20 mouse cellular contexts compared by ENCODE assay signal in genomic region chr2:178342597-178342996, GRCm38 (mm10).
DNase-seq lines count a peak whose midpoint lies in the region; ATAC-seq and TF ChIP-seq lines count a peak whose summit lies in the region.
"Had no signal": no experiment of that assay in that cellular context is flagged by ENCODE, and none has a peak within 500 bp of the region (broad histone marks: within the 10 kb centered on the region; RNA-seq: fewer than 3 reads in every experiment).

No protein-coding gene starts in this region.

- no peak for DNase-seq in forebrain, embryonic 10.5 days (ENCODE audit: extremely low spot score, low spot score)
- DNase-seq in ovary, postnatal 14 days (ENCODE audit: low spot score) = no peak
- DNase-seq: adrenal gland, adult 2 months; adrenal gland, postnatal 10 days; adrenal gland, postnatal 25 days; cerebellum, adult 11 months; cerebellum, adult 18-20 months; cerebellum, adult 8-10 months; cerebellum, adult 9-11 months; cerebellum, postnatal 14 days; cerebellum, postnatal 36 days; embryo, embryonic 11 days had no signal

- WGBS in intestine, embryonic 15.5 days = 31% methylated on average over 4 of the region's 4 CpGs
- 18% methylated on average over 4 of the region's 4 CpGs for WGBS in intestine, postnatal 0 days
- WGBS in forebrain, embryonic 10.5 days = 83% methylated on average over 4 of the region's 4 CpGs
- WGBS in hindbrain, embryonic 16.5 days = 83% methylated on average over 4 of the region's 4 CpGs

- no peak for TF ChIP-seq CTCF in intestine, postnatal 0 days (IDR thresholded peaks at IDR 0.05; ENCODE audit: low read depth)

- H3K4me2 ChIP-seq in intestine, embryonic 15.5 days (replicated peaks) = 0 out of 2 replicates have a peak overlapping the region, but pooled peaks have one; percentile 1
- H3K4me2 ChIP-seq in intestine, postnatal 0 days (replicated peaks; ENCODE audit: low read depth) = peak overlapping the region; percentile 33; the same call in 1 of the 2 replicates
- no peak overlapping the region for H3K4me2 ChIP-seq in hindbrain, embryonic 16.5 days (ENCODE audit: low read length)
- H3K4me2 ChIP-seq: embryonic facial prominence, embryonic 13.5 days; embryonic facial prominence, embryonic 15.5 days; forebrain, embryonic 12.5 days had no signal

- no peak overlapping the region for H3K9ac ChIP-seq in intestine, embryonic 15.5 days
- H3K9ac ChIP-seq in intestine, postnatal 0 days (ENCODE audit: low read depth, low read length) = no peak overlapping the region
- H3K9ac ChIP-seq in hindbrain, embryonic 16.5 days (ENCODE audit: low read depth, low read length) = no peak overlapping the region
- H3K9ac ChIP-seq: embryonic facial prominence, embryonic 13.5 days; embryonic facial prominence, embryonic 15.5 days; forebrain, embryonic 12.5 days had no signal

- H3K9me3 ChIP-seq in intestine, embryonic 15.5 days = no peaks in the 10 kb centered on the region
- no peaks in the 10 kb centered on the region for H3K9me3 ChIP-seq in intestine, postnatal 0 days (ENCODE audit: control insufficient read depth)
- no peaks in the 10 kb centered on the region for H3K9me3 ChIP-seq in forebrain, embryonic 10.5 days
- no peaks in the 10 kb centered on the region for H3K9me3 ChIP-seq in hindbrain, embryonic 16.5 days (ENCODE audit: control insufficient read depth, low read length)
- H3K9me3 ChIP-seq: embryonic facial prominence, embryonic 13.5 days; embryonic facial prominence, embryonic 15.5 days; forebrain, embryonic 12.5 days had no signal

- H3K4me3 ChIP-seq in intestine, embryonic 15.5 days (replicated peaks) = no peak overlapping the region
- H3K4me3 ChIP-seq in intestine, postnatal 0 days (ENCODE audit: low read depth, low read length) = no peak overlapping the region
- H3K4me3 ChIP-seq in forebrain, embryonic 10.5 days = no peak overlapping the region
- H3K4me3 ChIP-seq in hindbrain, embryonic 16.5 days (ENCODE audit: low read length) = no peak overlapping the region
- H3K4me3 ChIP-seq: embryonic facial prominence, embryonic 13.5 days; embryonic facial prominence, embryonic 15.5 days; forebrain, embryonic 12.5 days had no signal

- H3K27ac ChIP-seq in intestine, embryonic 15.5 days = no peak overlapping the region
- H3K27ac ChIP-seq in intestine, postnatal 0 days (ENCODE audit: low read depth, low read length) = 0 out of 2 replicates have a peak overlapping the region, but pooled peaks have one; percentile 36
- no peak overlapping the region for H3K27ac ChIP-seq in forebrain, embryonic 10.5 days
- no peak overlapping the region for H3K27ac ChIP-seq in hindbrain, embryonic 16.5 days (ENCODE audit: low read depth, low read length)
- H3K27ac ChIP-seq: embryonic facial prominence, embryonic 13.5 days; embryonic facial prominence, embryonic 15.5 days; forebrain, embryonic 12.5 days had no signal

- ATAC-seq in intestine, embryonic 15.5 days = peak; percentile 89
- ATAC-seq in intestine, postnatal 0 days = peak; percentile 93
- ATAC-seq in hindbrain, embryonic 16.5 days = no peak
- ATAC-seq: forebrain, embryonic 14.5 days; forebrain, embryonic 16.5 days had no signal

- H3K36me3 ChIP-seq in intestine, embryonic 15.5 days = no peaks in the 10 kb centered on the region
- H3K36me3 ChIP-seq in intestine, postnatal 0 days (ENCODE audit: control insufficient read depth, insufficient read depth) = no peaks in the 10 kb centered on the region
- no peaks in the 10 kb centered on the region for H3K36me3 ChIP-seq in forebrain, embryonic 10.5 days (replicated peaks)
- no peaks in the 10 kb centered on the region for H3K36me3 ChIP-seq in hindbrain, embryonic 16.5 days (ENCODE audit: control insufficient read depth, insufficient read depth, low read length)
- H3K36me3 ChIP-seq: embryonic facial prominence, embryonic 13.5 days; embryonic facial prominence, embryonic 15.5 days; forebrain, embryonic 12.5 days had no signal

- H3K27me3 ChIP-seq in intestine, embryonic 15.5 days (replicated peaks) = no peaks in the 10 kb centered on the region
- H3K27me3 ChIP-seq in intestine, postnatal 0 days (replicated peaks; ENCODE audit: control insufficient read depth, insufficient read depth, low read length) = no peaks in the 10 kb centered on the region
- no peaks in the 10 kb centered on the region for H3K27me3 ChIP-seq in forebrain, embryonic 10.5 days (ENCODE audit: poor library complexity, severe bottlenecking)
- H3K27me3 ChIP-seq in hindbrain, embryonic 16.5 days (replicated peaks; ENCODE audit: control insufficient read depth, insufficient read depth, low read length) = no peaks in the 10 kb centered on the region
- H3K27me3 ChIP-seq: embryonic facial prominence, embryonic 13.5 days; embryonic facial prominence, embryonic 15.5 days; forebrain, embryonic 12.5 days had no signal

- no peaks in the 10 kb centered on the region for H3K4me1 ChIP-seq in intestine, embryonic 15.5 days (replicated peaks)
- H3K4me1 ChIP-seq in intestine, postnatal 0 days (replicated peaks; ENCODE audit: control insufficient read depth, insufficient read depth, low read length) = no peaks in the 10 kb centered on the region
- no peaks in the 10 kb centered on the region for H3K4me1 ChIP-seq in forebrain, embryonic 10.5 days
- no peaks in the 10 kb centered on the region for H3K4me1 ChIP-seq in hindbrain, embryonic 16.5 days (ENCODE audit: control insufficient read depth, insufficient read depth, low read depth, low read length)
- H3K4me1 ChIP-seq: embryonic facial prominence, embryonic 13.5 days; embryonic facial prominence, embryonic 15.5 days; forebrain, embryonic 12.5 days had no signal
